Mouse (Mus musculus): ENCODE measurements at regions not wholly inside any gene's neighbourhood (a gene's known extent, or its start where the extent isn't known, plus 50 kb on each side); places are given as distances from the start of the nearest gene placed in this dataset.

DNA sequence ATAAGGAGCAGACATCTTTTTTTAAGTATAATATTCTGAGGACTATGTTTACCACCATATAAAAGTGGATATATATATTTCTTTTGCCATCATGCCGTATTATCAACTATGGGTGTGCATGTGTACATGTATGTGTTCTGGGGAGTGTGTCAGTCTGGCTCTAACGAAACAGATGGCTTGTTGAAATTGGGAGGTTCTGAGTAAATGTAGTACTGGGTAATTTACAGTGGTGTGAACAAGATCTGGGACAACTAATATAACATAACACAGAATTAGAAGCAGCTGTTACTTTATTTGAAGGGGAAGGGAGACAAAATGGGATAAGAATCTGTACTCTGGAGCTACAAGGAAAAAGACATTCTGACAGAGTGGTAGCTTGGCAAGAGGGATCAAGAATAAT lies 1017.3 kb upstream of the Lrrtm3 start:
- TF ChIP-seq MAFK (IDR thresholded peaks at IDR 0.05; ENCODE audit: insufficient read depth, low read depth, low read length) (no peak), CHD2 (IDR thresholded peaks at IDR 0.05; ENCODE audit: low read depth, low read length) (no peak), ZC3H11A (IDR thresholded peaks at IDR 0.05; ENCODE audit: borderline replicate concordance, low read depth, low read length) (no peak), ZNF384 (IDR thresholded peaks at IDR 0.05; ENCODE audit: low read depth, low read length) (no peak), HCFC1 (IDR thresholded peaks at IDR 0.05; ENCODE audit: borderline replicate concordance, insufficient read depth, low read length) (no peak)
